Mouse (Mus musculus): Measurements from ENCODE around the gene Btrc. TPM values are rescaled to one million over a fixed set of nuclear protein-coding genes. Genes with fewer than 3 reads are reported as not detected.

Btrc gene
- polyA plus RNA-seq (2012; rRNA removed) (21.0 and 27.6 TPM in 2 replicates), polyA plus RNA-seq (2014; fragmentation: Nextera tagmentation; extraction: Ambion mirVana) (40.3 and 46.7 TPM in 2 replicates)

DNA sequence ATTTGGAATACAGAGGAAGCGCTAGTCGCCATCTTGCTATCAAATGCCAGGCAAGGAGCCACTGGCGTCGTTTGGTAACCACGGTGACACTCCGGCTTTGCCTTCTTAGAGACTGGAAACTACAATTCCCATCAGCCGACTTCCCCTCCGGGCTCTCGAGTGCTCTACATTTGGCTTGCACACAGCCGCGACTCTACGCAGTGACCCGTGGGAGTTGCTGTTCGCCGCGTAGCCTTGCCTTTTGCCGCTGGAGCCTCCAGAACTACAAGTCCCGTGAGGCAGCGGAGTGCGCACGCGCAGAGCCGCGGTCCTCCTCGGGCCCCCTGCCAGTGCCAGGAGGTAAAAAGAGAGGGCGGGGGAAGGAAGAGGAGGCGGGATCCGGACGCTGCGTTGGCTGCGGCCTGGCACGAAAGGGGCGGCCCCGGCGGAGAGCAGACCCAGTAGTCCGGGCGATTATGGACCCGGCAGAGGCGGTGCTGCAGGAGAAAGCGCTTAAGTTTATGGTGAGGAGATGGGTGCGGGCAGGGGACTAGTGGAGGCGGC is at the start of gene Btrc:
Gene Btrc (plus strand): TSS at position 351 of the 543 bp plus-strand sequence.
- H3K4me3 ChIP-seq (ENCODE audit: insufficient read depth in 1 of 2, low read depth in 2 of 2, low read length in 2 of 2) = peak within 1 kb of the TSS; percentile 79 to 85
- H3K27ac ChIP-seq = peak within 1 kb of the TSS; percentile 34
- H3K9ac ChIP-seq (replicated peaks) = peak within 1 kb of the TSS; percentile 80
- H3K4me2 ChIP-seq (ENCODE audit: low read depth) = peak within 1 kb of the TSS; percentile 89
- H3K36me3 ChIP-seq (replicated peaks; ENCODE audit: control insufficient read depth, insufficient read depth, low read depth) = no peaks in the 10 kb centered on the region
- H3K9me3 ChIP-seq (ENCODE audit: control insufficient read depth, low read length) = no peaks in the 10 kb centered on the region
- WGBS (ENCODE audit: insufficient replicate concordance) = under 1% methylated on average over 42 of the region's 42 CpGs
- ATAC-seq (ENCODE audit: insufficient read depth) = peak; percentile 96
- no peak for TF ChIP-seq CTCF (IDR thresholded peaks at IDR 0.05; ENCODE audit: low read depth)
- no peak for TF ChIP-seq EP300 (IDR thresholded peaks at IDR 0.05; ENCODE audit: low read depth)
- peak; percentile 97 to 98 (median 98) for DNase-seq (ENCODE audit: low read depth in 3 of 3, low spot score in 3 of 3)
- peaks cover 20 to 37% of the 10 kb centered on the region in 2 experiments for H3K4me1 ChIP-seq (replicated peaks; ENCODE audit: control insufficient read depth in 2 of 2, insufficient read depth in 2 of 2, low read length in 1 of 2)
- no peaks in the 10 kb centered on the region for H3K27me3 ChIP-seq (ENCODE audit: control insufficient read depth, insufficient read depth, low read length)

- ATAC-seq (ENCODE audit: insufficient read depth) = no peak
- Histone ChIP-seq H3K4me3 (ENCODE audit: insufficient read depth in 1 of 2, low read depth in 2 of 2, low read length in 2 of 2) (no peak overlapping the region), H3K27me3 (ENCODE audit: control insufficient read depth, insufficient read depth, low read length) (no peaks in the 10 kb centered on the region), H3K9me3 (ENCODE audit: control insufficient read depth, low read length) (no peaks in the 10 kb centered on the region), H3K4me1 (replicated peaks; ENCODE audit: control insufficient read depth in 2 of 2, insufficient read depth in 2 of 2, low read length in 1 of 2) (peaks cover 0 to 3% of the 10 kb centered on the region in 2 experiments; a peak in 1 of 4 replicates), H3K27ac (no peak overlapping the region), H3K36me3 (replicated peaks; ENCODE audit: control insufficient read depth, insufficient read depth, low read depth) (no peaks in the 10 kb centered on the region), H3K9ac (replicated peaks) (no peak overlapping the region), H3K4me2 (ENCODE audit: low read depth) (no peak overlapping the region)
- TF ChIP-seq EP300 (IDR thresholded peaks at IDR 0.05; ENCODE audit: low read depth) (no peak), CTCF (IDR thresholded peaks at IDR 0.05; ENCODE audit: low read depth) (no peak)
- WGBS (ENCODE audit: insufficient replicate concordance) = 44% methylated on average over 13 of the region's 13 CpGs
- DNase-seq (ENCODE audit: low read depth in 3 of 3, low spot score in 3 of 3) = no peak
These were observed 46.1 kb upstream of the Btrc start for GRCm38 (mm10) chr19:45317473-45317882.

GRCm38 (mm10) chr19:45321062-45321461 is 42.5 kb upstream of the Btrc start:
- H3K4me3 ChIP-seq (ENCODE audit: insufficient read depth in 1 of 2, low read depth in 2 of 2, low read length in 2 of 2) = no peak overlapping the region
- ATAC-seq (ENCODE audit: insufficient read depth) (no peak), DNase-seq (ENCODE audit: low read depth in 3 of 3, low spot score in 3 of 3) (no peak)
- H3K4me1 ChIP-seq (replicated peaks; ENCODE audit: control insufficient read depth in 2 of 2, insufficient read depth in 2 of 2, low read length in 1 of 2) = peaks cover 0 to 3% of the 10 kb centered on the region in 2 experiments; a peak in 1 of 4 replicates
- no peak overlapping the region for H3K9ac ChIP-seq (replicated peaks)
- TF ChIP-seq CTCF (IDR thresholded peaks at IDR 0.05; ENCODE audit: low read depth) = no peak
- no peak for TF ChIP-seq EP300 (IDR thresholded peaks at IDR 0.05; ENCODE audit: low read depth)
- H3K36me3 ChIP-seq (replicated peaks; ENCODE audit: control insufficient read depth, insufficient read depth, low read depth) = no peaks in the 10 kb centered on the region
- no peaks in the 10 kb centered on the region for H3K9me3 ChIP-seq (ENCODE audit: control insufficient read depth, low read length)
- 20% methylated on average over 5 of the region's 5 CpGs for WGBS (ENCODE audit: insufficient replicate concordance)
- no peak overlapping the region for H3K27ac ChIP-seq
- H3K27me3 ChIP-seq (ENCODE audit: control insufficient read depth, insufficient read depth, low read length) = no peaks in the 10 kb centered on the region
- H3K4me2 ChIP-seq (ENCODE audit: low read depth) = no peak overlapping the region

DNA sequence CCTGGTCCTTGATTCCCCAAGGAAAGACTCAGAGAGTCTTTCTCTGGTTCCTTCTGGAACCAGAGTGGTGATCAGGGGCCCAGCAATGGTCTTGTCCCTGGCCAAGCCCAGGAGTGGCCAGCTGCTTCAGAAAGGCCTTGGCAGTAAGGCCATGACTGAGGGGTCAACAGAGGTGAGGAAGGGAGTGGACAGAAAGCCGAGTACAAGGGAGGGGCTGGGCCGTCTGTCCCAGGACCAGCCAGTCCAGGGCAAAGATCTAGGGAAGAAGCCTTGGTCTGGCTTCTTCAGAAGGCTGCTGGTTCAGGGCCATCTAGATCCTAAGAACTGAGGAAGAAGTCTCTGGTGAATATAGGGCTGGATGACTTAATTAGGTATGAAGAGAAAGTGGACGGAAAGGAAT is 34.5 kb upstream of the Btrc start:
- no peaks in the 10 kb centered on the region for H3K4me1 ChIP-seq (replicated peaks; ENCODE audit: control insufficient read depth in 2 of 2, insufficient read depth in 2 of 2, low read length in 1 of 2)
- H3K27me3 ChIP-seq (ENCODE audit: control insufficient read depth, insufficient read depth, low read length) = peaks cover 5% of the 10 kb centered on the region
- H3K9ac ChIP-seq (replicated peaks) = no peak overlapping the region
- TF ChIP-seq EP300 (IDR thresholded peaks at IDR 0.05; ENCODE audit: low read depth) = no peak
- TF ChIP-seq CTCF (IDR thresholded peaks at IDR 0.05; ENCODE audit: low read depth) = no peak
- no peak overlapping the region for H3K4me2 ChIP-seq (ENCODE audit: low read depth)
- H3K36me3 ChIP-seq (replicated peaks; ENCODE audit: control insufficient read depth, insufficient read depth, low read depth) = no peaks in the 10 kb centered on the region
- no peak overlapping the region for H3K4me3 ChIP-seq (ENCODE audit: insufficient read depth in 1 of 2, low read depth in 2 of 2, low read length in 2 of 2)
- no peak overlapping the region for H3K27ac ChIP-seq
- no peaks in the 10 kb centered on the region for H3K9me3 ChIP-seq (ENCODE audit: control insufficient read depth, low read length)
- 41% methylated on average over 3 of the region's 3 CpGs for WGBS (ENCODE audit: insufficient replicate concordance)
- ATAC-seq (ENCODE audit: insufficient read depth) (no peak), DNase-seq (ENCODE audit: low read depth in 3 of 3, low spot score in 3 of 3) (no peak)

- no peak overlapping the region for H3K9ac ChIP-seq (replicated peaks)
- no peak overlapping the region for H3K27ac ChIP-seq
- H3K4me2 ChIP-seq (ENCODE audit: low read depth) = no peak overlapping the region
- 23% methylated on average over 24 of the region's 24 CpGs for WGBS (ENCODE audit: insufficient replicate concordance)
- TF ChIP-seq CTCF (IDR thresholded peaks at IDR 0.05; ENCODE audit: low read depth) (no peak), EP300 (IDR thresholded peaks at IDR 0.05; ENCODE audit: low read depth) (no peak)
- H3K36me3 ChIP-seq (replicated peaks; ENCODE audit: control insufficient read depth, insufficient read depth, low read depth) = no peaks in the 10 kb centered on the region
- peaks cover 5% of the 10 kb centered on the region for H3K27me3 ChIP-seq (ENCODE audit: control insufficient read depth, insufficient read depth, low read length)
- no peak overlapping the region for H3K4me3 ChIP-seq (ENCODE audit: insufficient read depth in 1 of 2, low read depth in 2 of 2, low read length in 2 of 2)
- H3K9me3 ChIP-seq (ENCODE audit: control insufficient read depth, low read length) = no peaks in the 10 kb centered on the region
- H3K4me1 ChIP-seq (replicated peaks; ENCODE audit: control insufficient read depth in 2 of 2, insufficient read depth in 2 of 2, low read length in 1 of 2) = no peaks in the 10 kb centered on the region
- ATAC-seq (ENCODE audit: insufficient read depth) (no peak), DNase-seq (ENCODE audit: low read depth in 3 of 3, low spot score in 3 of 3) (no peak)
These were observed 33.7 kb upstream of the Btrc start for GRCm38 (mm10) chr19:45329748-45330298.

Measured in liver, embryonic 14.5 days (tissue).